Mouse (Mus musculus) stomach, embryonic 14.5 days (tissue): ENCODE measurements around the gene Ube2l3. TPM values are rescaled to one million over a fixed set of nuclear protein-coding genes. Genes with fewer than 3 reads are reported as not detected.
"Not testable (repeated sequence)": the region's sequence is repeated elsewhere in the genome, so short reads cannot be mapped to it uniquely, and the experiment has no call there.

Experiments
- ATAC-seq: fragments of 200-750 bp; cut with Nextera tagmentation; 2 replicates; pipeline ENCODE4 v1.8.0; 2017; ENCODE audit warnings: low read depth, moderate TSS enrichment; ENCODE audit not compliant: insufficient number of reproducible peaks, insufficient read depth, low FRiP score
- H3K27ac ChIP-seq: fragments of 300-500 bp; sonication (generic); 2 replicates; pipeline ENCODE4 v1.5.1; 2014; ENCODE audit warnings: mild to moderate bottlenecking, low read length, moderate library complexity, mixed read lengths
- H3K27me3 ChIP-seq: fragments of 300-500 bp; sonication (generic); 2 replicates; pipeline ENCODE4 v1.6.1; 2014; ENCODE audit warnings: low read length, control low read depth, mixed read lengths; ENCODE audit not compliant: control insufficient read depth, insufficient read depth
- H3K36me3 ChIP-seq: fragments of 300-500 bp; sonication (generic); 2 replicates; pipeline ENCODE4 v1.6.1; 2014; ENCODE audit warnings: mild to moderate bottlenecking, control low read depth, low read length, moderate library complexity, mixed read lengths; ENCODE audit not compliant: control insufficient read depth, insufficient read depth
- H3K4me1 ChIP-seq: fragments of 300-500 bp; sonication (generic); 2 replicates; pipeline ENCODE4 v1.6.1; 2014; ENCODE audit warnings: low read length, control low read depth, mixed read lengths; ENCODE audit not compliant: control insufficient read depth, insufficient read depth
- H3K4me2 ChIP-seq: fragments of 300-500 bp; sonication (generic); replicated peaks from 2 replicates; pipeline ENCODE4 v1.6.1; 2014; ENCODE audit warnings: low read depth, low read length, control low read depth
- H3K4me3 ChIP-seq: fragments of 300-500 bp; sonication (generic); 2 replicates; pipeline ENCODE4 v1.5.1; 2014; ENCODE audit warnings: low read depth, low read length, control low read depth
- H3K9ac ChIP-seq: fragments of 300-500 bp; sonication (generic); replicated peaks from 2 replicates; pipeline ENCODE4 v1.6.1; 2014; ENCODE audit warnings: low read depth, mild to moderate bottlenecking, control low read depth, low read length, moderate library complexity, mixed read lengths
- H3K9me3 ChIP-seq: fragments of 300-500 bp; sonication (generic); 2 replicates; pipeline ENCODE4 v1.6.1; 2016; ENCODE audit warnings: low read depth, low read length, control low read depth; ENCODE audit not compliant: control insufficient read depth
- WGBS: fragments of 180-500 bp; shearing (Covaris S2); extraction: QIAGEN DNeasy Blood & Tissue Kit; methylation state at CpG from one replicate; pipeline ENCODE4 v1.1.7; 2014; 5-methylcytosine and 5-hydroxymethylcytosine counted together
- polyA plus RNA-seq: library from polyadenylated mRNA; unstranded; fragments of >200 nt; fragmentation: Nextera tagmentation; extraction: Ambion mirVana; gene quantifications from 2 replicates; pipeline ENCODE4 v1.2.1, GENCODE M21; 2014

Gene Ube2l3
- polyA plus RNA-seq, 1 experiment from 2014 or later: 325 TPM

- 27% methylated on average over 9 of the region's 9 CpGs for WGBS
- ATAC-seq: no peak
- H3K4me1 ChIP-seq: peaks cover 31% of the 10 kb centered on the region
Observed at GRCm38 (mm10) chr16:17234916-17235665, 32.6 kb upstream of the Ube2l3 start.

GRCm38 (mm10) chr16:17234499-17234895, 32.0 kb upstream of the Ube2l3 start:
- Histone ChIP-seq H3K27ac (peak overlapping the region; percentile 84; the same call in 1 of the 2 replicates), H3K27me3 (no peaks in the 10 kb centered on the region), H3K4me3 (peak overlapping the region; percentile 74), H3K9me3 (no peaks in the 10 kb centered on the region; the same call in 1 of the 2 replicates), H3K4me1 (peaks cover 25% of the 10 kb centered on the region), H3K36me3 (no peaks in the 10 kb centered on the region), H3K9ac (peak overlapping the region; percentile 67), H3K4me2 (peak overlapping the region; percentile 78)
- no peak for ATAC-seq
- 3% methylated on average over 12 of the region's 12 CpGs for WGBS

More at GRCm38 (mm10) chr16:17234916-17235665, 32.6 kb upstream of the Ube2l3 start:
- Histone ChIP-seq H3K27me3 (no peaks in the 10 kb centered on the region), H3K4me2 (peak overlapping the region; percentile 78), H3K9ac (0 out of 2 replicates have a peak overlapping the region, but pooled peaks have one; percentile 67), H3K4me3 (peak overlapping the region; percentile 74), H3K36me3 (no peaks in the 10 kb centered on the region), H3K9me3 (no peaks in the 10 kb centered on the region), H3K27ac (peak overlapping the region; percentile 39)

GRCm38 (mm10) chr16:17233702-17234498, 31.5 kb upstream of the Ube2l3 start:
- Histone ChIP-seq H3K4me2 (peak overlapping the region; percentile 78), H3K9me3 (no peaks in the 10 kb centered on the region; the same call in 1 of the 2 replicates), H3K4me1 (peaks cover 22% of the 10 kb centered on the region), H3K27me3 (no peaks in the 10 kb centered on the region), H3K36me3 (no peaks in the 10 kb centered on the region), H3K27ac (peak overlapping the region; percentile 84), H3K9ac (peak overlapping the region; percentile 67), H3K4me3 (peak overlapping the region; percentile 74)
- WGBS: 1% methylated on average over 57 of the region's 62 CpGs
- peak; percentile 26 for ATAC-seq

GRCm38 (mm10) chr16:17232794-17233701, 30.6 kb upstream of the Ube2l3 start, which contains the start of gene Hic2:
Hic2 (plus strand) TSS chr16:17233572.
- Histone ChIP-seq H3K4me2 (peak within 1 kb of the TSS; percentile 80), H3K4me3 (peak within 1 kb of the TSS; percentile 74), H3K9me3 (no peaks in the 10 kb centered on the region; the same call in 1 of the 2 replicates), H3K9ac (peak within 1 kb of the TSS; percentile 67), H3K4me1 (peaks cover 22% of the 10 kb centered on the region), H3K27ac (peak within 1 kb of the TSS; percentile 84), H3K27me3 (no peaks in the 10 kb centered on the region), H3K36me3 (no peaks in the 10 kb centered on the region)
- WGBS: 1% methylated on average over 56 of the region's 59 CpGs
- ATAC-seq: peak; percentile 96

GRCm38 (mm10) chr16:17231523-17231922, 29.1 kb upstream of the Ube2l3 start:
- ATAC-seq, H3K9ac ChIP-seq, H3K9me3 ChIP-seq, H3K27me3 ChIP-seq, H3K4me3 ChIP-seq, H3K27ac ChIP-seq, H3K4me2 ChIP-seq, H3K36me3 ChIP-seq: not testable (repeated sequence)
- H3K4me1 ChIP-seq: peaks cover 22% of the 10 kb centered on the region
- WGBS: 89% methylated on average over 2 of the region's 2 CpGs

- Histone ChIP-seq H3K4me3 (no peak overlapping the region), H3K4me1 (no peaks in the 10 kb centered on the region), H3K9ac (no peak overlapping the region), H3K27ac (no peak overlapping the region), H3K36me3 (no peaks in the 10 kb centered on the region), H3K9me3 (no peaks in the 10 kb centered on the region; the same call in 1 of the 2 replicates), H3K4me2 (no peak overlapping the region), H3K27me3 (no peaks in the 10 kb centered on the region)
- ATAC-seq: no peak
Observed at GRCm38 (mm10) chr16:17226496-17226895, 24.0 kb upstream of the Ube2l3 start.

GRCm38 (mm10) chr16:17225584-17225983, 23.1 kb upstream of the Ube2l3 start:
- Histone ChIP-seq H3K9ac (no peak overlapping the region), H3K9me3 (no peaks in the 10 kb centered on the region; the same call in 1 of the 2 replicates), H3K27me3 (no peaks in the 10 kb centered on the region), H3K36me3 (no peaks in the 10 kb centered on the region), H3K4me2 (no peak overlapping the region), H3K4me3 (no peak overlapping the region), H3K4me1 (no peaks in the 10 kb centered on the region), H3K27ac (no peak overlapping the region)
- no peak for ATAC-seq
- 73% methylated on average over 5 of the region's 5 CpGs for WGBS

- Histone ChIP-seq H3K4me1 (0 out of 2 replicates have a peak, but pooled peaks cover 4% of the 10 kb centered on the region), H3K4me3 (no peak overlapping the region), H3K9ac (no peak overlapping the region), H3K27me3 (no peaks in the 10 kb centered on the region), H3K27ac (no peak overlapping the region), H3K9me3 (no peaks in the 10 kb centered on the region), H3K4me2 (no peak overlapping the region), H3K36me3 (no peaks in the 10 kb centered on the region)
- 39% methylated on average over 25 of the region's 25 CpGs for WGBS
- ATAC-seq: peak; percentile 100
Observed at GRCm38 (mm10) chr16:17222197-17222596, 19.7 kb upstream of the Ube2l3 start.
